Mouse (Mus musculus): Measurements from ENCODE around the gene Mgat4c.

GRCm38 (mm10) chr10:102245269-102245668 lies 564.0 kb downstream of the Mgat4c start:
- TF ChIP-seq POLR2A (IDR thresholded peaks at IDR 0.05; ENCODE audit: borderline replicate concordance, control insufficient read depth, low read depth, low read length) (no peak), CTCF (IDR thresholded peaks at IDR 0.05; ENCODE audit: control insufficient read depth, insufficient read depth, low read length) (no peak)
